Mouse (Mus musculus) neural tube, embryonic 15.5 days (tissue): Measurements from ENCODE around the gene Actl6b. TPM values are rescaled to one million over a fixed set of nuclear protein-coding genes. Genes with fewer than 3 reads are reported as not detected.

Source experiments
- ATAC-seq: fragments of 200-750 bp; cut with Nextera tagmentation; 2 replicates; pipeline ENCODE4 v1.8.0; 2017; ENCODE audit warnings: mild to moderate bottlenecking, moderate TSS enrichment, moderate library complexity; ENCODE audit not compliant: low FRiP score
- H3K27ac ChIP-seq: fragments of 300-500 bp; sonication (generic); replicated peaks from 2 replicates; pipeline ENCODE4 v1.5.1; 2015; ENCODE audit warnings: mild to moderate bottlenecking, inconsistent platforms
- H3K27me3 ChIP-seq: fragments of 300-500 bp; sonication (generic); replicated peaks from 2 replicates; pipeline ENCODE4 v1.6.1; 2015; ENCODE audit warnings: inconsistent platforms
- H3K36me3 ChIP-seq: fragments of 300-500 bp; sonication (generic); 2 replicates; pipeline ENCODE4 v1.6.1; 2015; ENCODE audit warnings: inconsistent platforms
- H3K4me1 ChIP-seq: fragments of 300-500 bp; sonication (generic); 2 replicates; pipeline ENCODE4 v1.6.1; 2015; ENCODE audit warnings: inconsistent platforms
- H3K4me2 ChIP-seq: fragments of 300-500 bp; sonication (generic); 2 replicates; pipeline ENCODE4 v1.6.1; 2015; ENCODE audit warnings: inconsistent platforms, mild to moderate bottlenecking, moderate library complexity
- H3K4me3 ChIP-seq: fragments of 300-500 bp; sonication (generic); replicated peaks from 2 replicates; pipeline ENCODE4 v1.5.1; 2015; ENCODE audit warnings: mild to moderate bottlenecking, inconsistent platforms
- H3K9ac ChIP-seq: fragments of 300-500 bp; sonication (generic); replicated peaks from 2 replicates; pipeline ENCODE4 v1.6.1; 2015; ENCODE audit warnings: mild to moderate bottlenecking, inconsistent platforms
- H3K9me3 ChIP-seq: fragments of 300-500 bp; sonication (generic); replicated peaks from 2 replicates; pipeline ENCODE4 v1.6.1; 2016; ENCODE audit warnings: inconsistent platforms
- WGBS: fragments of 180-500 bp; shearing (Covaris S2); methylation state at CpG from one replicate; pipeline ENCODE4 v1.1.7; 2015; ENCODE audit warnings: mixed read lengths; 5-methylcytosine and 5-hydroxymethylcytosine counted together
- polyA plus RNA-seq: library from polyadenylated mRNA; unstranded; fragments of >200 nt; fragmentation: Nextera tagmentation; extraction: Ambion mirVana; gene quantifications from 2 replicates; pipeline ENCODE4 v1.2.1, GENCODE M21; 2015

The Actl6b gene
- polyA plus RNA-seq, 1 experiment from 2014 or later, result 258 TPM

DNA sequence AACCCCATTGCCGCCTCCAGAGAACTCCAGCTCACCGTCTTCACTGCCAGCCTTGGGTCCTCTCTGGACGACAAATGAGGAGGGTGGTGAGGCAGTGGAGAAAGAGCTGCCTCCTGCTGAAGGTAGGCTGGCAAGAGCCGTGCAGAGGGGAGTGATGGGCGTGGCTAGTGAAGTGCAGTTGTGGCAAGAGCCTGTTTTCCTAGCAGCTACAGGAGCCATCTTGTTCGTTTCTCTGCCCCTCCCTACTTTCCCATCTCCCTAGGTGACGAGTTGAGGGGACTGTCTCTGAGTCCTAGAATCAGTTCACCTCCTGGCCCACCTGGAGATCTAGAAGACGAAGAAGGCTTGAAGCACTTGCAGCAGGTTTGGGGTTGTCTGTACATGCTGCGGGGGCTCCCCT, 31.5 kb upstream of the Actl6b start:
- Histone ChIP-seq H3K27ac (no peak overlapping the region), H3K9ac (no peak overlapping the region), H3K4me1 (0 out of 2 replicates have a peak, but pooled peaks cover 7% of the 10 kb centered on the region), H3K36me3 (peaks cover 83% of the 10 kb centered on the region), H3K4me3 (no peak overlapping the region), H3K4me2 (no peak overlapping the region), H3K9me3 (no peaks in the 10 kb centered on the region), H3K27me3 (no peaks in the 10 kb centered on the region)
- WGBS, result 85% methylated on average over 9 of the region's 9 CpGs
- ATAC-seq, result no peak

DNA sequence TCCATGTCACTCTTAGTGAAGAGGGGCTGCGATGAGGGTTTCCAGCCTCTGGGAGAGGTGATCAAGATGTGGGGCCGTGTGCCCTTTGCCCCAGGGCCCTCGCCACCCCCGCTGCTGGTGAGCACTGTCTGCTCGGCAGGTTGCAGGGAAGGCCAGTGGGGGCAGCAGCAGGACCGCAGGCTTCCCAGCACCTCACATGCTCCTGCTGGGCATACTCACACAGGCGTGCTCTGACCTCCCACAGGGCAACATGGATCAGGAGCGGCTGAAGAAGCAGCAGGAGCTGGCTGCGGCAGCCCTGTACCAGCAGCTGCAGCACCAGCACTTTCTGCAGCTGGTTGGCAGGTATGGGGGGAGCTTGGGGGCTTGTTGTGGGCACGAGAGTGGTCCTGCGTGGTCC, 30.6 kb upstream of the Actl6b start:
- H3K27ac ChIP-seq, result no peak overlapping the region
- WGBS, result 75% methylated on average over 11 of the region's 11 CpGs

DNA sequence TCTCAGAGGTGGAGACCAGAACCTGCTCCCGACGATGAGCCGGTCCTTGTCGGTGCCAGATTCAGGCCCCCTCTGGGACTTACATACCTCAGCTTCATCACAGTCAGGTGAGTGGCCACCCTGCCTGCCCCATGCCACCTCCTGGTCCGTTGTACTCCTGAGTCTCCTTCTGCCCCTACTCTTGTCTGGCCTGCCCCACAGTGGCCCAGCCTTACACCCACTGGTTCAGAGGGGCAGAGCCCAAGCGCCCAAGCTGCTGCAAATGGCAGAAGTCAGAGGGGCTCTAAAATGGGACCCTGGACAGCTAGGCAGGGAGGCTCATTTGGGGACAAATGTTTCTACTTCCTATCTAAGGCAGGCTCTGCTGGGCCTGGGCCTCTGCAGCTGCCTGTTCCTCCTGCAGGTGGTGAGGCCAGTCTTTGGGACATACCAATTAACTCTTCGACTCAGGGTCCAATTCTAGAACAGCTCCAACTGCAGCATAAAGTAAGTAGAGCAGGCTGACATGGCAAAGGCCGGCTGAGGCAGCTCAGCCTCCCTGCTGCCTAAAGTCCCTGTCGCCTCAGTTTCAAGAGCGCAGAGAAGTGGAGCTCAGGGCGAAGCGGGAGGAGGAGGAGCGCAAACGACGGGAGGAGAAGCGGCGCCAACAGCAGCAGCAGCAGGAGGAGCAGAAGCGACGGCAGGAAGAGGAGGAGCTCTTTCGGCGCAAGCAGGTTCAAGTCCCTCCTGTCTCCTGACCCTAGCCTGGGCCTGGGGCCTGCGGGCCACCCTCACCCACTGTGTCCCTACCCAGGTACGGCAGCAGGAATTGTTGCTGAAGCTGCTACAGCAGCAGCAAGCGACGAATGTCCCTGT, 29.7 kb upstream of the Actl6b start:
- Histone ChIP-seq H3K9me3 (no peaks in the 10 kb centered on the region), H3K27me3 (no peaks in the 10 kb centered on the region), H3K9ac (no peak overlapping the region), H3K4me2 (no peak overlapping the region), H3K27ac (0 out of 2 replicates have a peak overlapping the region, but pooled peaks have one; percentile 13), H3K4me1 (peaks cover 17% of the 10 kb centered on the region; the same call in 1 of the 2 replicates), H3K4me3 (no peak overlapping the region), H3K36me3 (peaks cover 93% of the 10 kb centered on the region)
- ATAC-seq, result no peak
- 89% methylated on average over 23 of the region's 25 CpGs for WGBS

More for the DNA sequence above, 30.6 kb upstream of the Actl6b start:
- Histone ChIP-seq H3K9ac (no peak overlapping the region), H3K4me1 (0 out of 2 replicates have a peak, but pooled peaks cover 11% of the 10 kb centered on the region), H3K36me3 (peaks cover 90% of the 10 kb centered on the region), H3K9me3 (no peaks in the 10 kb centered on the region), H3K4me3 (no peak overlapping the region), H3K27me3 (no peaks in the 10 kb centered on the region), H3K4me2 (no peak overlapping the region)
- no peak for ATAC-seq

DNA sequence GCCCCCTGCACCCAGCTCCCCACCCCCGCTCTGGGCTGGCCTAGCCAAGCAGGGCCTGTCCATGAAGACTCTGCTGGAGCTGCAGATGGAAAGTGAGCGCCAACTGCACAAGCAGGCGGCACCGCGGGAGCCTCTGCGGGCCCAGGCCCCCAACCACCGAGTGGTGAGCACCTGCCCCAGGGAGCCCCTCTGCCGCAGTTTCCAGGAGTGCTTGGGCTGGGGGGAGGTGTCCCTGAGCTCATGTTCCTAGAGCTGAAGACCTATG, 29.1 kb upstream of the Actl6b start:
- peaks cover 93% of the 10 kb centered on the region for H3K36me3 ChIP-seq
- ATAC-seq, result no peak
- H3K4me3 ChIP-seq, result no peak overlapping the region
- peaks cover 21% of the 10 kb centered on the region for H3K4me1 ChIP-seq
- 80% methylated on average over 8 of the region's 8 CpGs for WGBS
- H3K4me2 ChIP-seq, result no peak overlapping the region
- no peaks in the 10 kb centered on the region for H3K9me3 ChIP-seq
- H3K27me3 ChIP-seq, result no peaks in the 10 kb centered on the region
- H3K27ac ChIP-seq, result no peak overlapping the region
- no peak overlapping the region for H3K9ac ChIP-seq

DNA sequence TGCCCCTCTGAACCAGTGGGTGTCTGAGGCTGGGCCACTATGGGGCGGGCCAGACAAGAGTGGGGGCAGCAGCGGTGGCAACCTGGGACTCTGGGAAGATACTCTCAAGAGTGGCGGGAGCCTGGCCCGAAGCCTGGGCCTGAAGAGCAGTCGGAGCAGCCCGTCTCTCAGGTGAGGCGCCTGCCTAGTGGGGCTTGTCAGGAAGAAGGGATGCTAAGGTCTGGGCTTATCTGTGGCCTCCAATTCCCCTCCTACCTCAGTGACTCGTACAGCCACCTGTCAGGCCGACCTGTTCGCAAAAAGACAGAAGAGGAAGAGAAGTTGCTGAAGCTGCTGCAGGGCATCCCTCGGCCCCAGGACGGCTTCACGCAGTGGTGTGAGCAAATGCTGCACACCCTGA, 28.6 kb upstream of the Actl6b start:
- Histone ChIP-seq H3K27ac (no peak overlapping the region), H3K4me1 (peaks cover 26% of the 10 kb centered on the region), H3K9me3 (no peaks in the 10 kb centered on the region), H3K4me2 (no peak overlapping the region), H3K4me3 (no peak overlapping the region), H3K36me3 (peaks cover 93% of the 10 kb centered on the region), H3K9ac (no peak overlapping the region), H3K27me3 (no peaks in the 10 kb centered on the region)
- ATAC-seq, result no peak
- 92% methylated on average over 13 of the region's 13 CpGs for WGBS

DNA sequence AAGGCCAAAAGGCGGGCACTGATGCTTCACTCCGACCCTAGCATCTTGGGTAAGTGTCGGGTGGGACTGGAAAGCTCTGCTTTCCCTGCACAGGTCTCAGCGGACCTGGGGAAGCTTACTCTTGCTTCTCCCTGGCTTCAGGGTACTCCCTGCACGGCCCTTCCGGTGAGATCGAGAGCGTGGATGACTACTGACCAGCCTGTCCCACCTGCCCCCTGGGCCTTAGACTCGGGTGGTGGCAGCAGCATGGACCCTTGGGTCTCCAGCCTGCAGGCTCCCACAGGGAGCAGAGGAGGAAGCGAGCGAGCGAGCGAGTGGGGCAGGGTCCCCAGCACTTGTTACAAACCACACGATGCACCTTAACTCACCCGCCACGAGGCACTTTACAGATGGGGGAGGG, 27.8 kb upstream of the Actl6b start:
- Histone ChIP-seq H3K4me1 (peaks cover 34% of the 10 kb centered on the region), H3K9ac (no peak overlapping the region), H3K27me3 (no peaks in the 10 kb centered on the region), H3K36me3 (peaks cover 91% of the 10 kb centered on the region), H3K4me2 (no peak overlapping the region), H3K4me3 (no peak overlapping the region), H3K27ac (no peak overlapping the region), H3K9me3 (no peaks in the 10 kb centered on the region)
- ATAC-seq, result no peak
- WGBS, result 78% methylated on average over 16 of the region's 16 CpGs

DNA sequence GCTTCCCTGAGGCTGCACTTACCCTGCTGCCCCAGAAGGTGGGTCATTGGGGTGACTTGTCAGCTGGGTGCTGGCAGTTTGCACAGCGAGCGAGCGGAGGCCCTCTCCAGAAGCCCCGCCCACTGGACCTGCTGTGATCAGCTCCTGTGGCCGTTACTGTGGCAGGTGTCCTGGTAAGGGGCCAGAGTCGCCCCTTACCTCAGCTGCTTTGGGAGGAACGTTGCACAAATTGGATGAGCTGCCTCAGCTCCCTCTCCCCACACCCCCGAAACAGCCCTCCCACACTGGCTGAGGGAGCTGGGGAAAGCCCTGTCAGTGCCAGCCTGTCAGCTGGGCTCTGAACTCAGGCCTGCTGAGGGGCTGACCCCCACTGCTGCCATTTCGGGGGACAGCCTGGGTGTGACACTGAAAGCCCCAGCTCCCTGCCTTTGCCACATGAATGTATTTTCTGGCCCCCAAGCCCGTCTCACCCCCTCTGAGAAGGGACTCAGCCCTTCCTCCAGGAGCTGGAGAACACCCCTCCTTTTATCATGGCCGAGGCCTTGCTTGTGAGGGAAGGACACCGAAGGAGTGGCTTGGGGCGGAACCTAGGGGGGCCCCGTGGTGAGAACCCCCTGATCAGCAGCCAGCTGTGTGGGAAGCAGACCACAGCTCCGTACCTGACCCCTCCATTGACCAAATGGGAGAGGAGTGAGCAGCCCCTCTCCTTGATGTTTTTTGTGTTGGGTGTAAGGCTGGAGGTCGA, 27.0 kb upstream of the Actl6b start:
- no peak overlapping the region for H3K9ac ChIP-seq
- 37% methylated on average over 16 of the region's 16 CpGs for WGBS
- H3K36me3 ChIP-seq, result peaks cover 83% of the 10 kb centered on the region
- H3K4me2 ChIP-seq, result no peak overlapping the region
- no peak overlapping the region for H3K4me3 ChIP-seq
- no peaks in the 10 kb centered on the region for H3K9me3 ChIP-seq
- no peaks in the 10 kb centered on the region for H3K27me3 ChIP-seq
- ATAC-seq, result no peak
- peaks cover 36% of the 10 kb centered on the region for H3K4me1 ChIP-seq
- H3K27ac ChIP-seq, result peak overlapping the region; percentile 68

DNA sequence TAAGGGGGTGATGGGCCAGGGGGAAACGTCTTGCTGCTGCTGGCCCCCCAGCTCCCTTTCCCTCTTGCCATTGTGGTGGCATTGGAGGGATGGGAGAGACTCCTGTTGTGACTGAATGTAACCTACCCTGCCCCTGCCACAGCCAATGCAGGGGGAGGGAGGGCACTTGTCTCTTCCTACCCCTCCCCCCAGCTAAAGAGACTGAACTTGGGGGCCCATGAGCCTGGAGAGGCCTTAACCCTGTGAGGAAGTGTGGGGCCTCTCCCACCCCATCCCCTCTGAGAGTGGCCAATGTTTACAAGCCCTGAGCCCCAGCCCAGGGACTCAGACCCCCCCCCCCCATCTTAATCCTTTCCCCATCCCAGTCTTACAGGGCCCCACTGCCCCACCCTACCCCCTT, 25.9 kb upstream of the Actl6b start:
- Histone ChIP-seq H3K9ac (no peak overlapping the region), H3K27me3 (no peaks in the 10 kb centered on the region), H3K4me3 (no peak overlapping the region), H3K4me1 (peaks cover 36% of the 10 kb centered on the region), H3K9me3 (no peaks in the 10 kb centered on the region), H3K36me3 (peaks cover 72% of the 10 kb centered on the region), H3K4me2 (no peak overlapping the region), H3K27ac (peak overlapping the region; percentile 25; the same call in 1 of the 2 replicates)
- no peak for ATAC-seq
- WGBS, result 35% methylated on average over 1 of the region's 1 CpGs

DNA sequence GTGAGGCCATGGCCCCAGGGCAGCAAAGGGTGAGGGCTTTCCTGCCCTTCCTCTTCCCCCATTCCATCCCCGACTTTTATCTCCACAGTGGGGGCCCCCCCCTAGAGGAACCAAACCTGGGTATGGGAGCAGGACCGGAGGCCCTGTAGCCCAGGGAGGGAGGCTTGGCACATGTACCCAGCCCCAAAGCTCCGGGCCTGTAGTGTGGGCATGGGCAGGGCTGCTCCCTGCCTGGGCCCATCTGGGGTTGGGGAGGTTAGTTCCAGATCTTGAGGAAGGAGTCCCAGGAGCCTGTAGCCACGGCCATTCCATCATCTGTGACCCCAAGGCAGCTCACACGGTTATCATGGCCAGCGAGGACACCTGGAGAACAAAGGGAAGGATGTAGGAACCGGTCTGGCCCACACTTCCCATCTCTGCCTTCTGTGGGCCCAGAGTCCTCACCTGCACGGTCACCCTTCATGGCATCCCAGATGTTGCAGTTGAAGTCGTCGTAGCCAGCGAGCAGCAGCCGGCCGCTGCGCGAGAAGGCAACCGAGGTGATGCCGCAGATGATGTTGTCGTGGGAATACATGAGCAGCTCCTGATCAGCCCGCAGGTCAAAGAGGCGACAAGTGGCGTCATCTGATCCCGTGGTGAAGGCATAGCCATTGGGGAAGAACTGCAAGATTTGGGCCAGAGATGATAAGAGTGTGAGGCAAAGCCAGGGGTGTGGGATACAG, 24.9 kb upstream of the Actl6b start:
- Histone ChIP-seq H3K4me1 (peaks cover 36% of the 10 kb centered on the region), H3K36me3 (peaks cover 62% of the 10 kb centered on the region), H3K27ac (no peak overlapping the region; the same call in 1 of the 2 replicates), H3K4me2 (no peak overlapping the region), H3K27me3 (no peaks in the 10 kb centered on the region), H3K9me3 (no peaks in the 10 kb centered on the region), H3K4me3 (no peak overlapping the region), H3K9ac (no peak overlapping the region)
- ATAC-seq, result no peak
- 83% methylated on average over 22 of the region's 22 CpGs for WGBS

DNA sequence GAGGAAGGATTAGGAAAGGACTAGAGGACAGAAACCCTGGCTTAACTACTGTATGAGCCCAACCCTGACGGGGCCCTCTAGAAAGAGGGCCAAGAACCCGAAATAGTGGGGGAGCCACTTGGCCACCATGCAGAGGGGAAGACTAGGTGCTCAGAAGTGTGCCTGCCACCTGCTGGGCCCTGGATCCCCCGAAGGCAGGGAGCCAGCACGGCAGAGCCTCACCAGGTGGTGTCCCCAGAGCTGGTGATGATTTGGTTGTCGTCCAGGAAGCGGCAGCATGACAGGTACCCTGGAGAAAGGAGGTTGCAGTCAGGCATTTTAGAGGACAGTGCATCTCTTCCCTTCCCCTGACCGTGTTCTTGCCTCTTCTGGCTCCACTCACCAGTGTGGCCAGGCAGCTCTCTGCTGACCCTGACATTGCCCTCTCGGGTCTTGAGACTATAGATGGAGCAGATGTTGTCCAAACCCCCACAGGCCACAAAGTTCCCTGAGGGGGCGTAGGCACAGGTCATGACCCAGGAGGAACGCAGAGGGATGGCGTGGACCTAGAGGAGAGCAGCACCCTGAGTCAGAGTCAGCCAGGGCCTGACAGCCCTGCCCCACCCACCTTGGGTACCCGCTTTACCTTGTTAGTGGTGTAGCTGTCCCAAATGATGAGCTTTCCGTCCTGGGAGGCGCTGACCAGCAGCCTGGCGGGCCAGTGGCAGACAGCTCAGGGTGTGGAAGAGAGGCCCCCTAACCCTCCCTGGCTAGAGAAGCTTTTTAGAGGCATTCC, 23.9 kb upstream of the Actl6b start:
- Histone ChIP-seq H3K27ac (no peak overlapping the region), H3K9me3 (no peaks in the 10 kb centered on the region), H3K4me1 (peaks cover 42% of the 10 kb centered on the region), H3K4me2 (peak overlapping the region; percentile 83), H3K36me3 (peaks cover 52% of the 10 kb centered on the region), H3K9ac (peak overlapping the region; percentile 97; the same call in 1 of the 2 replicates), H3K27me3 (no peaks in the 10 kb centered on the region), H3K4me3 (peak overlapping the region; percentile 88; the same call in 1 of the 2 replicates)
- no peak for ATAC-seq
- 63% methylated on average over 15 of the region's 15 CpGs for WGBS

DNA sequence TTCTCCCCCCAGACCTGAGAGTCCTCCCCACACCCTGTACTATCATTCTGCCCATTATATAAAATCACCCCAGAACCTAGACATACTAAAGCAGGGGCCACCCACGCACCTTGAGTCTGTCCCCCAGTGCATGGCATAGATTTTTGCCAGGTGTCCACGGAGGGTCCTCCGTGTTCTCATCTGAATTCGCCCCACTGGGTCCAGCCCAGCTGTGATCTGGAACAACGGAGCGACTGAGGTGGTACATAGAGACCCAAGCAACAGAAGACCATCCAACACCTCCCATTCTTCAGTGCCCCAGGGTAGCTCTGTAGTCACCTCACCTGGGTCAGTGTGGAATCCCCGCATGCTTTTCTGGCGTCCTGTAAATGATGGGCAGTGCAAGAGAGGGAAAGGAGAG, 23.2 kb upstream of the Actl6b start:
- Histone ChIP-seq H3K4me1 (peaks cover 42% of the 10 kb centered on the region), H3K9me3 (no peaks in the 10 kb centered on the region), H3K27ac (peak overlapping the region; percentile 97), H3K4me3 (peak overlapping the region; percentile 88), H3K9ac (peak overlapping the region; percentile 97), H3K36me3 (peaks cover 45% of the 10 kb centered on the region), H3K4me2 (peak overlapping the region; percentile 83), H3K27me3 (no peaks in the 10 kb centered on the region)
- no peak for ATAC-seq
- WGBS, result 65% methylated on average over 8 of the region's 8 CpGs
